Comparison of ENCODE assay signal across 9 mouse cellular contexts in the genomic region with DNA sequence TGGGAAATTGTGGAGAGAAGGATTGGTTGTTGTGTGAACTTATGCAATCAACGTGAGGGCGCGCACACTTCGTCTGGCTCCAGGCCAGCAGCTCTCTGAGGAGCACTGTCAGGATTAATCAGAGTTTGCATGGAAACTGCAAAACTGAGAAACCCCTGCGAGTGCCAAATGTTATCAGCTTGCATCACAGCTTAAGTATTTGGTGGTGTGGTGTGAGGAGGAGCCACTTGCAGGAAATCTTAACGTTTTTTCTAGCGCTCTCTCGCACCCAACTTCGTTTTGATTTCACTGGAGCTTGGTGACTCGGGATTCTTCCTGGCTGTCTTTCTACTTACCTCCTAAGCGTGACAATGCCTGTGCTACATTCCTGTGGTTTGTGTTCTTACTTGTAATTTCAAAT.
A peak's percentile ranks its signal among the peaks of the same experiment; 100 is the strongest.
DNase-seq lines count a peak whose midpoint lies in the region; ATAC-seq and TF ChIP-seq lines count a peak whose summit lies in the region.
"Had no signal": no experiment of that assay in that cellular context is flagged by ENCODE, and none has a peak within 500 bp of the region (broad histone marks: within the 10 kb centered on the region; RNA-seq: fewer than 3 reads in every experiment).

No protein-coding gene starts in this region.

- H3K27ac ChIP-seq in forebrain, postnatal 0 days (ENCODE audit: low read depth, low read length) = no peak overlapping the region
- no peak overlapping the region for H3K27ac ChIP-seq in forebrain, embryonic 15.5 days (replicated peaks)
- H3K27ac ChIP-seq in limb, embryonic 15.5 days = peak overlapping the region; percentile 57
- H3K27ac ChIP-seq in stomach, embryonic 16.5 days (ENCODE audit: low read length) = 0 out of 2 replicates have a peak overlapping the region, but pooled peaks have one; percentile 4
- H3K27ac ChIP-seq: limb, embryonic 12.5 days had no signal

- peak; percentile 60 for ATAC-seq in forebrain, postnatal 0 days
- no peak; the same call in 1 of the 2 replicates for ATAC-seq in forebrain, embryonic 15.5 days (replicated peaks)
- no peak for ATAC-seq in limb, embryonic 15.5 days (ENCODE audit: insufficient number of reproducible peaks, low FRiP score, low TSS enrichment, low read depth)
- ATAC-seq in stomach, embryonic 16.5 days (ENCODE audit: insufficient read depth, low FRiP score) = peak; percentile 17; the same call in 1 of the 2 replicates
- ATAC-seq in activated CD4-positive, CD25-positive, alpha-beta regulatory T cell, adult 4 months = no peak

- H3K4me3 ChIP-seq in forebrain, postnatal 0 days (ENCODE audit: low read depth, low read length) = no peak overlapping the region
- no peak overlapping the region for H3K4me3 ChIP-seq in forebrain, embryonic 15.5 days
- no peak overlapping the region for H3K4me3 ChIP-seq in limb, embryonic 15.5 days
- H3K4me3 ChIP-seq in stomach, embryonic 16.5 days (replicated peaks; ENCODE audit: low read length) = no peak overlapping the region
- H3K4me3 ChIP-seq: limb, embryonic 12.5 days had no signal

- no peaks in the 10 kb centered on the region for H3K9me3 ChIP-seq in forebrain, postnatal 0 days (ENCODE audit: low read length)
- H3K9me3 ChIP-seq in forebrain, embryonic 15.5 days = no peaks in the 10 kb centered on the region
- no peaks in the 10 kb centered on the region for H3K9me3 ChIP-seq in limb, embryonic 15.5 days
- peaks cover 5% of the 10 kb centered on the region; the same call in 1 of the 2 replicates for H3K9me3 ChIP-seq in stomach, embryonic 16.5 days (replicated peaks; ENCODE audit: control insufficient read depth, low read length)
- H3K9me3 ChIP-seq: limb, embryonic 12.5 days had no signal

- H3K4me1 ChIP-seq in forebrain, postnatal 0 days (ENCODE audit: insufficient read depth) = no peaks in the 10 kb centered on the region
- 0 out of 2 replicates have a peak, but pooled peaks cover 7% of the 10 kb centered on the region for H3K4me1 ChIP-seq in forebrain, embryonic 15.5 days
- H3K4me1 ChIP-seq in limb, embryonic 15.5 days = peaks cover 8% of the 10 kb centered on the region
- 0 out of 2 replicates have a peak, but pooled peaks cover 3% of the 10 kb centered on the region for H3K4me1 ChIP-seq in stomach, embryonic 16.5 days (ENCODE audit: control insufficient read depth, insufficient read depth, low read length)
- H3K4me1 ChIP-seq: limb, embryonic 12.5 days had no signal

- no peaks in the 10 kb centered on the region for H3K36me3 ChIP-seq in forebrain, postnatal 0 days (ENCODE audit: insufficient read depth)
- no peaks in the 10 kb centered on the region for H3K36me3 ChIP-seq in forebrain, embryonic 15.5 days
- H3K36me3 ChIP-seq in limb, embryonic 15.5 days = no peaks in the 10 kb centered on the region
- no peaks in the 10 kb centered on the region for H3K36me3 ChIP-seq in stomach, embryonic 16.5 days (ENCODE audit: control insufficient read depth, insufficient read depth, low read length)
- H3K36me3 ChIP-seq: limb, embryonic 12.5 days had no signal

- no peak for TF ChIP-seq CTCF in forebrain, postnatal 0 days (IDR thresholded peaks at IDR 0.05; ENCODE audit: low read depth)

- H3K27me3 ChIP-seq in forebrain, postnatal 0 days (ENCODE audit: insufficient read depth, low read length) = no peaks in the 10 kb centered on the region
- H3K27me3 ChIP-seq in forebrain, embryonic 15.5 days = no peaks in the 10 kb centered on the region
- no peaks in the 10 kb centered on the region for H3K27me3 ChIP-seq in limb, embryonic 15.5 days
- no peaks in the 10 kb centered on the region for H3K27me3 ChIP-seq in stomach, embryonic 16.5 days (ENCODE audit: control insufficient read depth, insufficient read depth, low read length)
- H3K27me3 ChIP-seq: limb, embryonic 12.5 days had no signal

- WGBS in forebrain, postnatal 0 days = 51% methylated on average over 11 of the region's 11 CpGs
- 60% methylated on average over 11 of the region's 11 CpGs for WGBS in forebrain, embryonic 15.5 days
- 46% methylated on average over 11 of the region's 11 CpGs for WGBS in limb, embryonic 15.5 days
- WGBS in stomach, embryonic 16.5 days = 32% methylated on average over 11 of the region's 11 CpGs

- no peak overlapping the region for H3K4me2 ChIP-seq in forebrain, postnatal 0 days (ENCODE audit: low read depth)
- no peak overlapping the region for H3K4me2 ChIP-seq in forebrain, embryonic 15.5 days (replicated peaks)
- H3K4me2 ChIP-seq in limb, embryonic 15.5 days = no peak overlapping the region
- H3K4me2 ChIP-seq in stomach, embryonic 16.5 days (ENCODE audit: low read depth, low read length) = no peak overlapping the region
- H3K4me2 ChIP-seq: limb, embryonic 12.5 days had no signal

- H3K9ac ChIP-seq in forebrain, postnatal 0 days = no peak overlapping the region
- no peak overlapping the region for H3K9ac ChIP-seq in forebrain, embryonic 15.5 days (replicated peaks)
- no peak overlapping the region for H3K9ac ChIP-seq in limb, embryonic 15.5 days
- 0 out of 2 replicates have a peak overlapping the region, but pooled peaks have one; percentile 18 for H3K9ac ChIP-seq in stomach, embryonic 16.5 days (ENCODE audit: low read length)
- H3K9ac ChIP-seq: limb, embryonic 12.5 days had no signal

- DNase-seq in forebrain, postnatal 0 days = peak; percentile 70
- peak; percentile 67 for DNase-seq in adipocyte (ENCODE audit: low spot score)
- DNase-seq in heart, adult 18-20 months = peak; percentile 72
- no peak for DNase-seq in spleen, postnatal 10 days (ENCODE audit: low spot score in 2 of 2)

Comparison
In these comparisons a context has a peak if more than half of its experiments do, and no peak if none do; other contexts are left out.
1. ATAC-seq: peak in forebrain, postnatal 0 days (single experiment) and stomach, embryonic 16.5 days (single experiment); none in forebrain, embryonic 15.5 days (single experiment), limb, embryonic 15.5 days (single experiment) and activated CD4-positive, CD25-positive, alpha-beta regulatory T cell, adult 4 months (single experiment).
2. DNase-seq: peak in forebrain, postnatal 0 days (single experiment), adipocyte (single experiment) and heart, adult 18-20 months (2 of 2); none in spleen, postnatal 10 days (0 of 2).
3. H3K27ac ChIP-seq: peak in limb, embryonic 15.5 days (single experiment) and stomach, embryonic 16.5 days (single experiment); none in forebrain, postnatal 0 days (single experiment) and forebrain, embryonic 15.5 days (single experiment).